Mouse (Mus musculus) myocyte (in vitro differentiated cells): ENCODE measurements around the gene Lrrc63.

ENCODE experiments used
- CEBPB ChIP-seq: IDR thresholded peaks from 2 replicates; pipeline ENCODE4 v1.6.1; 2011; ENCODE audit warnings: mild to moderate bottlenecking, moderate library complexity; ENCODE audit not compliant: poor library complexity, insufficient read depth, severe bottlenecking
- MAX ChIP-seq: IDR thresholded peaks from one replicate; pipeline ENCODE4 v1.6.1; 2011; ENCODE audit warnings: low read depth, mild to moderate bottlenecking, control low read depth
- MYOD1 ChIP-seq, 3 experiments: IDR thresholded peaks; one replicate each; pipeline ENCODE4 v1.6.1; 2011; ENCODE audit warnings: control low read depth in 2 of 3, low read depth in 2 of 3, mild to moderate bottlenecking in 2 of 3, moderate library complexity in 1 of 3; ENCODE audit not compliant: insufficient read length in 2 of 3, control insufficient read depth in 1 of 3
- POLR2A ChIP-seq: IDR thresholded peaks from one replicate; pipeline ENCODE4 v1.6.1; 2011; ENCODE audit warnings: low read depth, mild to moderate bottlenecking, control low read depth, moderate library complexity; ENCODE audit not compliant: insufficient read length
- REST ChIP-seq: IDR thresholded peaks from one replicate; pipeline ENCODE4 v1.6.1; 2011; ENCODE audit warnings: mild to moderate bottlenecking, control low read depth, moderate library complexity; ENCODE audit not compliant: insufficient read depth, insufficient read length
- SRF ChIP-seq: IDR thresholded peaks from one replicate; pipeline ENCODE4 v1.6.1; 2011; ENCODE audit warnings: low read depth; ENCODE audit not compliant: control insufficient read depth, insufficient read length
- USF1 ChIP-seq: IDR thresholded peaks from one replicate; pipeline ENCODE4 v1.6.1; 2011; ENCODE audit warnings: low read depth, mild to moderate bottlenecking, control low read depth, moderate library complexity

DNA sequence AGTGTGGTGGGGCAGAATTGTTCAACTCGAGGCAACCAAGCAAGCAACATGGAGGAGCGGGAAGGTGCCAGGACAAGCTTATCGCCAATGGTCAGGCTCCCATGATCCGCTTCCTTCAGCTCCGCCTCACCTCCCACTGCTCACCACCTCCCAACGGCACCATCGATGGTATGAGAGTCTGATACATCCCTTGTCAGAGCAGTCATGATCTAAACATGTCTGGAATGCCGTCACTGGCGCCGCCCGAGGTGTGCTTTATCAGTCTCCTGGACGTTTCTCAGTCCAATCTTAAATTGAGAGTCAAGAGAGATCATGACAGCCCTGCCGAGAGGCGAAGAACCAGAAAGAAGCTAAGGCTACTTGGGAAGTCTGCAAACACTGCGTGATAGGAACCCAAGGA lies 59.6 kb downstream of the Lrrc63 start:
- TF ChIP-seq POLR2A (no peak), SRF (no peak), USF1 (no peak), CEBPB (no peak), REST (no peak), MAX (no peak), MYOD1 (IDR thresholded peaks at IDR 0.05; ENCODE audit: control insufficient read depth in 1 of 3, insufficient read length in 2 of 3, low read depth in 2 of 3) (no peak)
